Mouse (Mus musculus) kidney, embryonic 14.5 days (tissue): ENCODE results near the gene Unc5a. TPM values are rescaled to one million over a fixed set of nuclear protein-coding genes. Genes with fewer than 3 reads are reported as not detected.

Experiments used
- ATAC-seq: fragments of 200-750 bp; cut with Nextera tagmentation; 2 replicates; pipeline ENCODE4 v1.8.0; 2017; ENCODE audit warnings: moderate number of reproducible peaks, mild to moderate bottlenecking, moderate TSS enrichment, moderate library complexity; ENCODE audit not compliant: low FRiP score, low TSS enrichment
- H3K27ac ChIP-seq: fragments of 300-500 bp; sonication (generic); 2 replicates; pipeline ENCODE4 v1.5.1; 2014; ENCODE audit warnings: low read depth, mild to moderate bottlenecking, low read length, moderate library complexity, mixed read lengths
- H3K27me3 ChIP-seq: fragments of 300-500 bp; sonication (generic); 2 replicates; pipeline ENCODE4 v1.6.1; 2014; ENCODE audit warnings: mild to moderate bottlenecking, low read length; ENCODE audit not compliant: control insufficient read depth, insufficient read depth
- H3K36me3 ChIP-seq: fragments of 300-500 bp; sonication (generic); 2 replicates; pipeline ENCODE4 v1.6.1; 2014; ENCODE audit warnings: low read length, mixed read lengths; ENCODE audit not compliant: control insufficient read depth, insufficient read depth
- H3K4me1 ChIP-seq: fragments of 300-500 bp; sonication (generic); 2 replicates; pipeline ENCODE4 v1.6.1; 2014; ENCODE audit warnings: low read length, mixed read lengths; ENCODE audit not compliant: control insufficient read depth, insufficient read depth
- H3K4me2 ChIP-seq: fragments of 300-500 bp; sonication (generic); replicated peaks from 2 replicates; pipeline ENCODE4 v1.6.1; 2014; ENCODE audit warnings: low read depth, mild to moderate bottlenecking, low read length
- H3K4me3 ChIP-seq: fragments of 300-500 bp; sonication (generic); 2 replicates; pipeline ENCODE4 v1.5.1; 2014; ENCODE audit warnings: mild to moderate bottlenecking, low read length
- H3K9ac ChIP-seq: fragments of 300-500 bp; sonication (generic); 2 replicates; pipeline ENCODE4 v1.6.1; 2014; ENCODE audit warnings: low read depth, mild to moderate bottlenecking, low read length, moderate library complexity
- H3K9me3 ChIP-seq: fragments of 300-500 bp; sonication (generic); 2 replicates; pipeline ENCODE4 v1.6.1; 2016; ENCODE audit warnings: low read length; ENCODE audit not compliant: control insufficient read depth
- WGBS: fragments of 180-500 bp; shearing (Covaris S2); extraction: QIAGEN DNeasy Blood & Tissue Kit; methylation state at CpG from one replicate; pipeline ENCODE4 v1.1.7; 2014; 5-methylcytosine and 5-hydroxymethylcytosine counted together
- polyA plus RNA-seq: library from polyadenylated mRNA; unstranded; fragments of >200 nt; fragmentation: Nextera tagmentation; extraction: Ambion mirVana; gene quantifications from 2 replicates; pipeline ENCODE4 v1.2.1, GENCODE M21; 2014

The Unc5a gene
- polyA plus RNA-seq, 1 experiment from 2014 or later: 2.5 TPM

GRCm38 (mm10) chr13:55040016-55040415 lies 90.8 kb downstream of the Unc5a start:
- Histone ChIP-seq H3K27ac (no peak overlapping the region), H3K9ac (no peak overlapping the region), H3K9me3 (no peaks in the 10 kb centered on the region), H3K4me2 (no peak overlapping the region), H3K27me3 (no peaks in the 10 kb centered on the region), H3K4me1 (no peaks in the 10 kb centered on the region), H3K36me3 (peaks cover 13% of the 10 kb centered on the region; the same call in 1 of the 2 replicates), H3K4me3 (no peak overlapping the region)
- ATAC-seq: no peak
- 95% methylated on average over 2 of the region's 2 CpGs for WGBS

DNA sequence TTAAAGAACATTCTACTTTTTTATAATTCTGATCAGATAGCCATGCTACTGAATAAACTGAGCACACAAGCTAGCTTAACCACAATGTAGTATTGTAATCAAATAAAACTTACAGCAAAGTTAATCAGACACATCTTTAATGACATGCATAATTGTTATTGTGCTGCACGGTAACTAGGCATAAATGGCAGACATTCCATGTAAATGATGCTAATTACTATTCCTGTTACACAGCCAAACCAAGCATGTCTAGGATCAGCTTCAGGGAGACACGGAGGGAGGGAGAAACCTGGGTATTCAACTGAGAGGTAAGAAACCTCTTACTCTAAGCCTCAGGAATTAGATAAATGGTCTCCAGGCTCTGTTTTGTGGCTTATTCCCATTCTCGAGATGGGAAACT lies 98.5 kb downstream of the Unc5a start:
- Histone ChIP-seq H3K4me3 (no peak overlapping the region), H3K27ac (no peak overlapping the region), H3K9ac (no peak overlapping the region), H3K9me3 (no peaks in the 10 kb centered on the region), H3K4me1 (no peaks in the 10 kb centered on the region), H3K27me3 (no peaks in the 10 kb centered on the region), H3K4me2 (no peak overlapping the region), H3K36me3 (peaks cover 13% of the 10 kb centered on the region; the same call in 1 of the 2 replicates)
- no peak for ATAC-seq
- 80% methylated on average over 3 of the region's 3 CpGs for WGBS

Other genes starting within 250 kb of the Unc5a start
- 1.2 and 1.9 TPM in 2 replicates for gene Cdhr2, start 247.9 kb upstream of the Unc5a start, polyA plus RNA-seq
- 0.31 and 0.41 TPM in 2 replicates for gene Gprin1, start 199.5 kb upstream of the Unc5a start, polyA plus RNA-seq
- gene Sncb, start 182.8 kb upstream of the Unc5a start, polyA plus RNA-seq: not detected in 2 replicates
- gene Eif4e1b, start 165.4 kb upstream of the Unc5a start, polyA plus RNA-seq: not detected in 2 replicates
- 5.2 and 6.4 TPM in 2 replicates for gene Tspan17, start 160.0 kb upstream of the Unc5a start, polyA plus RNA-seq
- gene Hk3, start 72.0 kb downstream of the Unc5a start, polyA plus RNA-seq: 0.53 and 0.83 TPM in 2 replicates
- 28.1 and 29.6 TPM in 2 replicates for gene Uimc1, start 150.9 kb downstream of the Unc5a start, polyA plus RNA-seq
- gene Zfp346, start 155.9 kb downstream of the Unc5a start, polyA plus RNA-seq: 13.8 and 25.4 TPM in 2 replicates
- gene Gm17617, start 184.1 kb downstream of the Unc5a start, polyA plus RNA-seq: not detected in 2 replicates
- gene Fgfr4, start 203.2 kb downstream of the Unc5a start, polyA plus RNA-seq: 9.9 and 14.9 TPM in 2 replicates